Mouse (Mus musculus): ENCODE measurements around the gene Smpd1. TPM values are rescaled to one million over a fixed set of nuclear protein-coding genes. Genes with fewer than 3 reads are reported as not detected.

The Smpd1 gene
- polyA plus RNA-seq, 1 experiment from 2014 or later = 40.4 TPM

DNA sequence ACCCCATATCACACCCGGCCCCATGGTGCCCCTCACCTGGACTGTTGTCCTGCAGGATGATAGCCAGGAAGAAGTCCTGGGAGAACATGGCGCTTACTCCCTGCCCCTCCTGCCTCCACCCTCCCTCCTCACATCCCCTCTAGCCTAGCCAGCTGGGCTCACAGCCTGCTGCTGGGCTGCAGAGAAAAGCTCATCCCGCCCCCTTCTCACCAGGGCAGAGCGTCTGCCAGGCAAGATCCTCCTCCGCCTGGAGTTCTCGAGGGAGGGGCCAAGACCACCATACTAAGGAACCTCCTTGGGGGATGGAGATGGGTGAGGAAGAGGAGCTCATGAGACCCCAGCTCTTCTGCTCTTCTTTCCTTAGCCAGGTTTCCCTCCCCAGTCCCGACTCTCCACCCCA, 14.4 kb downstream of the Smpd1 start:
- Histone ChIP-seq H3K9ac (replicated peaks; ENCODE audit: low read depth, low read length) (no peak overlapping the region), H3K9me3 (ENCODE audit: control insufficient read depth, low read depth, low read length) (no peaks in the 10 kb centered on the region), H3K4me2 (replicated peaks; ENCODE audit: low read depth, low read length) (no peak overlapping the region), H3K4me1 (ENCODE audit: control insufficient read depth, insufficient read depth, low read length) (peaks cover 15% of the 10 kb centered on the region; the same call in 1 of the 2 replicates), H3K27ac (ENCODE audit: low read length) (no peak overlapping the region), H3K36me3 (ENCODE audit: control insufficient read depth, insufficient read depth, low read length) (peaks cover 26% of the 10 kb centered on the region), H3K4me3 (ENCODE audit: low read depth, low read length) (no peak overlapping the region), H3K27me3 (ENCODE audit: control insufficient read depth, insufficient read depth, low read length) (no peaks in the 10 kb centered on the region)
- WGBS = 22% methylated on average over 7 of the region's 7 CpGs
- peak; percentile 50; the same call in 1 of the 2 replicates for ATAC-seq (ENCODE audit: insufficient number of reproducible peaks, insufficient read depth, low FRiP score, low read depth)

DNA sequence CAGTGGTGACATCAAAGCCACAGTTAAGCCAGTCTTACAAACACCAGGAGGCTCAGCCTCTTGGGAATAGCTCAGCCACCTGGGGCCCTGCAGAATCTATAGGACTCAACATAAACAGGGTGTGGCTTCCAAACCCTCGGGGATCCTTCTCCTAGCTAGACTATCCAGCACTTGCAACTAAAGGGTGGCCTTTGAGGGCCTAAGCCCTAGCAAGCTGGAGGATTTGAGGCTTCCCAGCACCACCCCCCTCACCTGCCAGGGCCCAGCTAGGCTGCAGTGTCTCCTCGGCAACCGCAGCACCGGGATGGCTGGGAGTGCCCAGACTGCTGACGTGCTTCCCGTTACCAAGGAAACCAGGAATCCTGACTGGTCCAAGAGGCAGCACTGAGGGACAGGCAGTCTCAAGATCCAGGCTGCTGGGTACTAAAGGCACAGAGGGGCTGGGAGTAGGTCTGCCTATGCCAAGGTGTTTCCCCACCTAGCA, 14.9 kb downstream of the Smpd1 start:
- Histone ChIP-seq H3K27me3 (ENCODE audit: control insufficient read depth, insufficient read depth, low read length) (no peaks in the 10 kb centered on the region), H3K9ac (replicated peaks; ENCODE audit: low read depth, low read length) (no peak overlapping the region), H3K4me3 (ENCODE audit: low read depth, low read length) (no peak overlapping the region), H3K27ac (ENCODE audit: low read length) (no peak overlapping the region), H3K4me1 (ENCODE audit: control insufficient read depth, insufficient read depth, low read length) (peaks cover 15% of the 10 kb centered on the region; the same call in 1 of the 2 replicates), H3K4me2 (replicated peaks; ENCODE audit: low read depth, low read length) (no peak overlapping the region), H3K36me3 (ENCODE audit: control insufficient read depth, insufficient read depth, low read length) (peaks cover 27% of the 10 kb centered on the region), H3K9me3 (ENCODE audit: control insufficient read depth, low read depth, low read length) (no peaks in the 10 kb centered on the region)
- 5% methylated on average over 6 of the region's 6 CpGs for WGBS
- peak; percentile 64 for ATAC-seq (ENCODE audit: insufficient number of reproducible peaks, insufficient read depth, low FRiP score, low read depth)

DNA sequence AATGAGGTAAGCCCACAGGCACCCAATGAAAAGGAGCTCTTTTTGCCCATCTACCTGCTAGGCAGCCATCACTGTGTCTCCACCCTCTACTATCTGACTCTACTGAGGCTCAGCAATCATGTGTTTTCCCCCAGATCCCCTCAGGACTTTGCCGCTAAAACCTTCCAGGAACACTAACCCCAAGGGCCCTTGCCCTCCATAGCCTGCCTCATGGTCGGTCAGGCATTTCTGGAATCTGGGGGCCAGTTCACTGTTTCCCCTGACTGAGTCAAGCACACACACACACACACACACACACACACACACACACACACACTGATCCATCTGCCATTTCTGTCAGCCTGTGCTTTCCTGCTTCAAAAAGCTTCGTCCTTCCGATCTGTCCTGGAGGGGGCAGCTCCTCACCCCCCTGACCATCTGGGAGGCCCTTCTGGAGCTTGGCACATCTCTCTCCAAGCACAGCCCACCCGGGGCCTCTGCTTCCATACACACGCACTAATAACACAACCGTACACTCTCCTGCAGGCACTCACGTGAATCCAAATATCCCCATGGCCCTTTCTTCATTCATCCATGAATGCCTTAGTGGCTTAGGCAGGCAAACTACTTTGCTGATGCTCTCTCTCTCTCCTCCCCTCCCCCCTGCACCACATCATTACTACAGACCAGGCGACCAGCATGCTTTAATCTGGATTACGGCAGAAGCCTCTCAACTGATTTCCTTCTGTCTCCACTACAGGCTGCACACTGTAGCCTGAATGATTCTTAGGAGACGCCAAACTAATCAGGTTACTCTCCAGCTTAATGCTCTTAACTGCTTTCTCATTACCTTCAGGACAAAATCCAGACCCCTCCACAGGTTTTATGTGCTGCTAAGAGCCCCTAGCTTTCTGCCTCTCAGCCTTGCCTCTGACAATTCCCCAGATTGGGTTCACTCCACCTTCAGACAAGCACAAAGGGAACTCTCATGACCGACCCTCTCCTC, 15.6 kb downstream of the Smpd1 start:
- Histone ChIP-seq H3K4me2 (replicated peaks; ENCODE audit: low read depth, low read length) (no peak overlapping the region), H3K27me3 (ENCODE audit: control insufficient read depth, insufficient read depth, low read length) (no peaks in the 10 kb centered on the region), H3K9me3 (ENCODE audit: control insufficient read depth, low read depth, low read length) (no peaks in the 10 kb centered on the region), H3K4me1 (ENCODE audit: control insufficient read depth, insufficient read depth, low read length) (peaks cover 15% of the 10 kb centered on the region; the same call in 1 of the 2 replicates), H3K27ac (ENCODE audit: low read length) (peak overlapping the region; percentile 33; the same call in 1 of the 2 replicates), H3K9ac (replicated peaks; ENCODE audit: low read depth, low read length) (no peak overlapping the region), H3K4me3 (ENCODE audit: low read depth, low read length) (no peak overlapping the region), H3K36me3 (ENCODE audit: control insufficient read depth, insufficient read depth, low read length) (peaks cover 21% of the 10 kb centered on the region)
- WGBS = 39% methylated on average over 12 of the region's 12 CpGs
- no peak for ATAC-seq (ENCODE audit: insufficient number of reproducible peaks, insufficient read depth, low FRiP score, low read depth)

DNA sequence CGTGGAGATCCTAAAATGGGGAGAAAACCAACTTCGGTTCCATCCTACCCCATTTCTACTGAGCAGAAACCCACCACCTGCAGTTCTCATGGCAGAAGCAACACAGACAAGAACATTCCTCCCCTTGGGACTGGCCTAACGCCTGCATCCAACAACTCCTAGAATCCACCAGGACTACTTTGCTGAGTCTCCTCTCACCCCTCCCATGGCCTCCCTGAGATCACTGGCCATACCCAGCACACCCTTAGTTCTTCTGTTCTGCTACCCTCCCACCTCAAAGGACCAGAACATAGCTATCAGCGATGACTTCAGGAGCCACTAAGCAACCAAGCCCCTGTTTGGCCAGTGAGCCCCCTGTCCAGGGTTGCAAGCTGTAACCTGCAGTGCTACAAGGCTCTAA, 16.6 kb downstream of the Smpd1 start:
- Histone ChIP-seq H3K4me2 (replicated peaks; ENCODE audit: low read depth, low read length) (no peak overlapping the region), H3K27me3 (ENCODE audit: control insufficient read depth, insufficient read depth, low read length) (no peaks in the 10 kb centered on the region), H3K4me3 (ENCODE audit: low read depth, low read length) (no peak overlapping the region), H3K4me1 (ENCODE audit: control insufficient read depth, insufficient read depth, low read length) (peaks cover 15% of the 10 kb centered on the region; the same call in 1 of the 2 replicates), H3K36me3 (ENCODE audit: control insufficient read depth, insufficient read depth, low read length) (peaks cover 20% of the 10 kb centered on the region), H3K27ac (ENCODE audit: low read length) (no peak overlapping the region), H3K9ac (replicated peaks; ENCODE audit: low read depth, low read length) (no peak overlapping the region), H3K9me3 (ENCODE audit: control insufficient read depth, low read depth, low read length) (no peaks in the 10 kb centered on the region)
- no peak for ATAC-seq (ENCODE audit: insufficient number of reproducible peaks, insufficient read depth, low FRiP score, low read depth)
- WGBS = 78% methylated on average over 4 of the region's 4 CpGs

DNA sequence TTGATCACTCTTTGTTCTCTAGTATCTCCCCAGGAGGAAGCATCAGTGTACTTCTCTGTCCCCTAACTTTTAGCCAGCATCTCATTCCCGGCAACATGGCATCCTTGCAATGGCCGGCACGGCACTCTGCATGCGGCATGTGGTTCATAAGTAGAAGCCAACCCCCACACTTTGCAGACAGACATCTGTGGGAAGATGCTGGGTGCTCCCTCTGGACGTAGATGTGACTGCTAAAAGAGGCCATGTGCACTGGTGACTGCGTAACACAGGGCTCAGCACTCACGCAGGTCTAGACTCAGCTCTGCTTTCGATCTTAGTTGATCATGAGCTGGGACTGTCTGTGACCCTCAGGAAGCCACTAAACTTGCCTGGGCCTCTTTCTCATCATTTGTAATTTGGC, 18.8 kb downstream of the Smpd1 start:
- Histone ChIP-seq H3K9me3 (ENCODE audit: control insufficient read depth, low read depth, low read length) (no peaks in the 10 kb centered on the region), H3K4me3 (ENCODE audit: low read depth, low read length) (no peak overlapping the region), H3K4me1 (ENCODE audit: control insufficient read depth, insufficient read depth, low read length) (peaks cover 18% of the 10 kb centered on the region; the same call in 1 of the 2 replicates), H3K4me2 (replicated peaks; ENCODE audit: low read depth, low read length) (no peak overlapping the region), H3K27ac (ENCODE audit: low read length) (no peak overlapping the region), H3K9ac (replicated peaks; ENCODE audit: low read depth, low read length) (no peak overlapping the region), H3K27me3 (ENCODE audit: control insufficient read depth, insufficient read depth, low read length) (no peaks in the 10 kb centered on the region), H3K36me3 (ENCODE audit: control insufficient read depth, insufficient read depth, low read length) (peaks cover 8% of the 10 kb centered on the region)
- ATAC-seq (ENCODE audit: insufficient number of reproducible peaks, insufficient read depth, low FRiP score, low read depth) = no peak
- 94% methylated on average over 8 of the region's 8 CpGs for WGBS

DNA sequence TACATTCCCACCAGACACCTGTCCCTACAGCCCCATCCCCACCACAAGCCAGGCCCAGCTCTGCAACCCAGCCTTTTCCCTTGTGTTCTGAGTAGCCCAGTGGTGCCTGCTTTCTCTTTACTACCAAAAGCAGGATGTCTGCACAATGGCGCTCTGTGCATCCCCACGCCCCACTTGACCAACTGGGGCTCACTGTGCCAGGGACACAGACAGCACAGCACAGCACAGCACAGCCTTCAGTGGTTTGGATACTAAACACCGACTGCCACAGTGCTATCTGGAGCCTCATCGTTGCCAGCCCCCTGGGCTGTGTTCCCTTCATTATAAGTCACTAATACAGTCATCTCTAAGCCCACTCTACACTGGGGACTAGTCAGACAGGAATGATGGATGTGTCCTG, 20.4 kb downstream of the Smpd1 start:
- H3K9ac ChIP-seq (replicated peaks; ENCODE audit: low read depth, low read length) = no peak overlapping the region
- no peak overlapping the region for H3K27ac ChIP-seq (ENCODE audit: low read length)
- no peaks in the 10 kb centered on the region for H3K27me3 ChIP-seq (ENCODE audit: control insufficient read depth, insufficient read depth, low read length)
- no peak for ATAC-seq (ENCODE audit: insufficient number of reproducible peaks, insufficient read depth, low FRiP score, low read depth)
- H3K4me2 ChIP-seq (replicated peaks; ENCODE audit: low read depth, low read length) = no peak overlapping the region
- H3K4me3 ChIP-seq (ENCODE audit: low read depth, low read length) = no peak overlapping the region
- H3K9me3 ChIP-seq (ENCODE audit: control insufficient read depth, low read depth, low read length) = no peaks in the 10 kb centered on the region
- peaks cover 6% of the 10 kb centered on the region; the same call in 1 of the 2 replicates for H3K4me1 ChIP-seq (ENCODE audit: control insufficient read depth, insufficient read depth, low read length)
- 92% methylated on average over 4 of the region's 4 CpGs for WGBS
- H3K36me3 ChIP-seq (ENCODE audit: control insufficient read depth, insufficient read depth, low read length) = peaks cover 8% of the 10 kb centered on the region

DNA sequence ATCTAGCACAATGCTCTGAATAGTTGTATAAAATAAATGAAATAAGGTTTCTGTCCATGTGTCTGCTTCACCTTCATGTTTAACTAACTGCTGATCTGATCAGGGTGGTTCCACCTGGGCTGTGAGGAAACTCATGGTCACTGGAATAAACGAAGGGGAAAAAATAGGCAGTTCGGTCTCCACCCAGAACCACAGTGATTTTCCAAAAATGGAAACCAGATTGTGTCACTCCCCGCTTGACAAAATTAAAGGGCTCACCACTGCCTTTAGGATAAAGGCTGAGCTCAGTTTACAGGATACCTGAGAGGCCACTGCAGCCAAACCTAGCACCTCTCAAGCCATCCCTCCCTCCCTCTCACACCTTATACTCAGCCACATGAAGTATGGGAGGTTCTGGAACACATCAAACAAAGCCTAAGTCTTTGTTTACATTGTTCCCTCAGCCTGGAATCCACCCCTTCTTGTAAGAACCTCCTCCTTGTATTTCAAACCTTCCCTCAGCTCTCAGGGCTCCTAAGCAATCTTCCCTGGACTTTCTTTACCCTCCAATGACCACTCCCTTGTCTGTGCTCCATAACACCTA, 22.1 kb downstream of the Smpd1 start:
- no peak for ATAC-seq (ENCODE audit: insufficient number of reproducible peaks, insufficient read depth, low FRiP score, low read depth)
- no peaks in the 10 kb centered on the region for H3K27me3 ChIP-seq (ENCODE audit: control insufficient read depth, insufficient read depth, low read length)
- H3K9ac ChIP-seq (replicated peaks; ENCODE audit: low read depth, low read length) = no peak overlapping the region
- H3K9me3 ChIP-seq (ENCODE audit: control insufficient read depth, low read depth, low read length) = no peaks in the 10 kb centered on the region
- H3K4me1 ChIP-seq (ENCODE audit: control insufficient read depth, insufficient read depth, low read length) = 0 out of 2 replicates have a peak, but pooled peaks cover 8% of the 10 kb centered on the region
- WGBS = 41% methylated on average over 3 of the region's 3 CpGs
- H3K27ac ChIP-seq (ENCODE audit: low read length) = no peak overlapping the region
- H3K4me3 ChIP-seq (ENCODE audit: low read depth, low read length) = no peak overlapping the region
- H3K4me2 ChIP-seq (replicated peaks; ENCODE audit: low read depth, low read length) = no peak overlapping the region
- H3K36me3 ChIP-seq (ENCODE audit: control insufficient read depth, insufficient read depth, low read length) = peaks cover 8% of the 10 kb centered on the region

DNA sequence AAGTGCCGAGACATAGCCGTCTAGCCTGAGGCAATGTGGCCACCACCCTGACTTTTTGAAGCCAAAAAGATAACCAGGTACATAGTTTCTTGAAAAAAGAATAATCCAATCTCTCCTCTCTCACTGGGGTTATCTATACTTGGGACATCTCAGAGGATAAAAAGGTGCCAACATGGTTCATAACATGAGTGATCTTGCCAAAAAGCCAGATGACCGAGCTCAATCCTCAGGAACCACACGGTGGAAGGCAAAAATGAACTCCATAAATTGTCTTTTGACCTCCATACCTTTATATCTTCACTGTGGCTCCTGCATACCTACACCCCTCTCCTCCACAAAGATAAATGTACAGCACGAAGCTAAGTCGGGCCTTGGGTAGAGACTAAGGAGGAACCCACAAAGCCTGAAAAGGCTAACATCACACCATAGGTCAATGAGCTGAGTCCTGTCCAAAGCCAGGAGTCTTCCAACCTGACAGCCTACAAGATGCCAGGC, 23.3 kb downstream of the Smpd1 start:
- H3K36me3 ChIP-seq (ENCODE audit: control insufficient read depth, insufficient read depth, low read length) = peaks cover 8% of the 10 kb centered on the region
- H3K4me3 ChIP-seq (ENCODE audit: low read depth, low read length) = no peak overlapping the region
- no peaks in the 10 kb centered on the region for H3K27me3 ChIP-seq (ENCODE audit: control insufficient read depth, insufficient read depth, low read length)
- no peak for ATAC-seq (ENCODE audit: insufficient number of reproducible peaks, insufficient read depth, low FRiP score, low read depth)
- 94% methylated on average over 6 of the region's 6 CpGs for WGBS
- no peaks in the 10 kb centered on the region for H3K9me3 ChIP-seq (ENCODE audit: control insufficient read depth, low read depth, low read length)
- H3K27ac ChIP-seq (ENCODE audit: low read length) = no peak overlapping the region
- 0 out of 2 replicates have a peak, but pooled peaks cover 8% of the 10 kb centered on the region for H3K4me1 ChIP-seq (ENCODE audit: control insufficient read depth, insufficient read depth, low read length)
- no peak overlapping the region for H3K4me2 ChIP-seq (replicated peaks; ENCODE audit: low read depth, low read length)
- no peak overlapping the region for H3K9ac ChIP-seq (replicated peaks; ENCODE audit: low read depth, low read length)

All from stomach, embryonic 14.5 days (tissue).